Mouse (Mus musculus): ENCODE measurements around the gene Rangap1. TPM values are rescaled to one million over a fixed set of nuclear protein-coding genes. Genes with fewer than 3 reads are reported as not detected.

Rangap1 gene
- total RNA-seq (2021), result 61.7 and 61.8 TPM in 2 replicates
- long read RNA-seq, experiment 1, transcript Rangap1-201 (16 exons, 3,033 nt), result major isoform, 84 of 113 reads
- long read RNA-seq, experiment 1, partial matches to known transcripts, result 16 of 113 reads
- long read RNA-seq, experiment 1, other reads (novel, unspliced or antisense), result 10 of 113 reads
- long read RNA-seq, experiment 2, transcript Rangap1-201 (16 exons, 3,033 nt), result major isoform, 61 of 76 reads
- long read RNA-seq, experiment 2, partial matches to known transcripts, result 11 of 76 reads
- long read RNA-seq, experiment 2, other reads (novel, unspliced or antisense), result 2 of 76 reads

DNA sequence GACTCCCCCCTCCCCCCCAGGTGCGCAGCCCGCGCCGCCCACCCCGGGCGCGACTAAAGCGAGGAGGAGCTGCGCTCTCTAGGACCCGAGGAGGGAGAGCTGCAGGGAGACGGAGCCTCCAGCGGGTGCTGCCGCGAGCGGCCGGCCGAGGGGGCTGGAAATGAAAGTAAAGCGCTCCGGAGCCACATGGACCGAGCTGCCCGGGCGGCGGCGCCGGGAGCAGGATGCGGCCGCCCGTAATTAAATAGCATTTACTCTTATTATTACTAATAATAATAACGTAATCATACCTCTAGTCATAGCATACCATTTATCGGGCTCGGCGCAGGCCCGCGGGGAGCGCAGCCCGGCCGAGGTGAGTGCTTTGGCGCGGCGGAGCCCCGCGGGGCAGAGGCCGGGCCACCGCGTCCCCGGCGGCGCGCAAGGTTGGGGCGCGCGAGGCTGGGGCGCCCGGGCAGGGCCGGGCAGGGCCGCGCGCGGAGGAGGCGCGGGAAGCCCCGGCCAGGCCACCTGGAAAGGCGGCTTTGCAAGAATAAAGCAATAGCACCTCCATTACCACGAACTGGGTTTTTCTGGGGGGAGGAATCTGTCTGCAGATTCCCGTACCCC is at the start of gene Rangap1, which contains the start of gene Zc3h7b:
Gene Rangap1 (minus strand): TSS at position 539 of the 609 bp plus-strand sequence.
Gene Zc3h7b (plus strand): TSS at position 66 of the 609 bp plus-strand sequence.
- DNase-seq, result peak; percentile 91

DNA sequence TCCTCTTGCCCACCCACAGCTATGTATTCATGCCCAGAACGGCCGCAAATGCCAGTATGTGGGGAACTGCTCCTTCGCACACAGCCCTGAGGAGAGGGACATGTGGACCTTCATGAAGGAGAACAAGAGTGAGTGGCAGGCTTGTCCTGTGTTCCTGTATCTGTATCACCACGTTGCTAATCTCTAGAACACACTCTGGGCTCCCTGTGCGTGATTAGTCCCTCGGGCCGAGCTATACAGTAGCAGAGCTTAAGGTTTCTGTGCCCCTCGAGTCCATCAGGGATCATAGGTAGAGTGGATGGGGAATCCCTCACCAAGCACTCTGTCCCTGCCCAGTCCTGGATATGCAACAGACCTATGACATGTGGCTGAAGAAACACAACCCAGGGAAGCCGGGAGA is 47.1 kb upstream of the Rangap1 start:
- DNase-seq, result no peak

DNA sequence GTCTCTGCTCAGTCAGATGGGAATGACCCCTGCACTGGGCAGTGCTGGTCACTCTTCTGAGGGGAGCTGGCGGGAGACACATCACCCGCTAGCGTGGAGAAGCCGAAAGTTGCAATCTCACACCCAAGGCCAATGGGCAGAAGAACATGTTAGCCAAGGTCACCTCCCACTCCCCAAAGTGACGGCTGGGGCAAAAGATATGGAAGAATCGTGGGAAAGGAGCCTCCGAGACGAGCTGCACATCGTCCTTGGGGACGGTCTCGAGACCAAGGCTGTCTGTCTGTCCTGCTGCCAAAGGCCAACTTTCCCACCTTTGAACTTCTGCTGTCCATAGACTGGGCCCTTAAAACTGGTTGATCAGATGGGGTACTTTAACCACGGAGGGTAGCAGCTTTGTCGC is 42.2 kb upstream of the Rangap1 start:
- DNase-seq, result peak; percentile 42

DNA sequence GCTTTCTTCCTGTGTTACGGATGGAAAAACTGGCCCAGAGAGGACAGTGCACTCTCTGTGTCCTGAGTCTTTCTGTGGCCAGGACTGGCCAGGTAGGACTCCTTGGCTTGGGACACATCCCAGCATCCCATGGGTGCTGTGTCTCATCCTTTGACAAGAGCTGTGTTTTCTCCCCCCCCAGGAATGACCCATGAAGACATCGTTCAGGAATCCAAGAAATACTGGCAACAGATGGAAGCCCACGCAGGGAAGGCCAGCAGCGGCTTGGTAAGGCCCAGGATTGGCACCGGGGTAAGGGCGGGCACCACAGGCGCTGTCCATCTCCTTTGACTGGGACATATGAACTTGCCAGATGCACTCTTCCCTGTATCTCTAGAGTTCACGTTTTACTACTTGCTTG is 40.4 kb upstream of the Rangap1 start:
- no peak for DNase-seq

DNA sequence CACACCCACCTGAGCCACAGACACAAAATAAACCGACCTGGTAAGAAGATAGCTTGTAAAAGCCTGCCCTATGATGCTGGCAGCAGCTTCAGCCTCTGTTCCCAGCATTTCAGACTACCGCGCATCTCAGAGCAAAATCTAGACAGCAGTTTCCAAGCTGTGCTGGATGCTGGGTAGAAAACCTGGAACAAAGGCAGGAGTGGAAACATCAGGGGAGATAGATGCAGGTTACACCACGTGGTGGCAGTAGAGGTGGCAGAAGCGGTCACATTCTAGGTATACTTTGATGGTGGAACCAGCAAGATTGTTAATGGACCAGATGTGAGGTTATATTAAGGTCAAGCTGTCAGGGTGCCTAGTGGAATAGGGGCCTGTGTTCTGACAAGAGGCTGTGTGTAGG is 39.4 kb upstream of the Rangap1 start:
- DNase-seq, result no peak

DNA sequence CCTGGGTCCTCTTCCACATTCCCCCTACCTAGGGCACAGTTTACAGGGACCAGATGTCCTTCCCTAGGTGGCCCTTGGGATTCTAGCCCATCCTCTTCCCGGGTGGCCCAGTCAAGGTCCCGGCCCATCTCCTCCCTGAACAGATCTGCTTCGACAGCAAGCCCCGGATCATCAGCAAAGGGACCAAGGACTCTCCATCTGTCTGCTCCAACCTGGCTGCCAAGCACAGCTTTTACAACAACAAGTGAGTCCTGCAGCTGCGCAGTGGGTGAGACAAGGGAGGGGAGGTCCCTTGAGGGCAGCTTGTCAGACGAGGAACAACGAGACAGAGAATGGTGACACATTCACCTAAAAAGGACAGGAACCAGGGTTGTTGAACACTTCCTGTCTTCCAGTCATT is 36.5 kb upstream of the Rangap1 start:
- DNase-seq, result no peak

DNA sequence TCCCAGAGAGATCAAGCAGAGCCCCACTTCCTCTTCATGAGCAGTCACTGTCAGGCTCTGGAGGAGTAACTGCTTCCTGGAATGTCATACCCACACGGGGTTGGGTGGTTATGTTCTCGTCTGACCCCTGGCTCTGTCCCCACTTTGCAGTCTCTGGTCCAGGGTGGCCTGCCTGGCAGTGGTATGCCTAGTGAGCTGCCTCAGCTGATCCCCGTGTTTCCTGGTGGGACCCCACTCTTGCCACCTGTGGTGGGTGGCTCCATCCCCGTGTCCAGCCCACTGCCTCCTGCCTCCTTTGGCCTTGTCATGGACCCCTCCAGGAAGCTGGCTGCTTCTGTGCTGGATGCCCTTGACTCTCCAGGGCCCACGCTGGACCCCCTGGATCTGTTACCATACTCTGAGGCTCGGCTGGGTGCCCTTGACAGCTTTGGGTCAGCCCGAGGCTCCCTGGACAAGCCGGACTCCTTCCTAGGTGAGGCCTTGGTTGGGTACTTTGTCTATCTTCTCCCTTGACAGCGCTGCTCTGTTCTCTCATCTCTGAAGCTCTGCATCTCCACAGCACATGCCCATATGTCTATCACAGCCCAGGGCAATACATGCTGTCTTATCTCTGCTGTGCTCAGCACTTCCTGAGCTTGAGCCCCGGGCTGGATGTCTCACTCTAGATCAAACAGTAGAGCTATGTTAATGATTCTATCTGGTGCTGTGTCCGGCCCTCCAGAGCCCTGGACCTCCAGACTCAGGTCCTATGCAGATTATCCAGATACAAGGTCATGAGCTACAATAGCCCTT is 31.5 kb upstream of the Rangap1 start:
- DNase-seq, result no peak

DNA sequence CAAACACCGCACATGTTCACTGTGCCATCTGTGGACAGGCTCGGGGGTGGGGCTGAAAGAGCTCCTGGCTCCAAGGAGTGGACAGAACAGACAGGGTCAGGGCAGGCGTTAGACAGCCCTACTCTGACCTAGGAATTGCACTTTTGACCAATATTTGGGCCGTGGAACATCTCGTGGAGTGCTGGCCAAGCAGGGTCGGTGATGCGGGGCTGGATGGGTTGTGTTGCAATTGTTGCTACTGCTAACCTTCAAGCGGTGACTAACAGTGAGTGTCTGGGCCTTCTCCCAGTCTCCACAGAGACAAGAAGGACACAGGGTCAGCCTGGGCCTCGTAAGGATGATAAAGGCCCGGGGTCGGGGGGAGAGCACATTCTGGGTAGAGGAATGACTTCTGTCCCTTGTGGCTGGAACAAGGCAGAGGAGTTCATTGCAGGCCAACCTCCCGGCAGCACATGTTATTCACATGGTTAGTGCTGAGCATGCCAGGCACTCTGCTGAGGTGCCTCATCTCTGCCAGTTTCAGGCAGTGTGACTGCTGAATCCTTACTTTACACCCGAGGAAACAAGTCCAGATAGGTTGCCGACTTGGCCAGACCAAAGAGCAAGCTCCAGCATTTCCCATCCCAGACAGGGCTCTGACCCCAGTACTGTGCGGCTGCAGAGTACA is 29.3 kb upstream of the Rangap1 start:
- DNase-seq, result peak; percentile 85

DNA sequence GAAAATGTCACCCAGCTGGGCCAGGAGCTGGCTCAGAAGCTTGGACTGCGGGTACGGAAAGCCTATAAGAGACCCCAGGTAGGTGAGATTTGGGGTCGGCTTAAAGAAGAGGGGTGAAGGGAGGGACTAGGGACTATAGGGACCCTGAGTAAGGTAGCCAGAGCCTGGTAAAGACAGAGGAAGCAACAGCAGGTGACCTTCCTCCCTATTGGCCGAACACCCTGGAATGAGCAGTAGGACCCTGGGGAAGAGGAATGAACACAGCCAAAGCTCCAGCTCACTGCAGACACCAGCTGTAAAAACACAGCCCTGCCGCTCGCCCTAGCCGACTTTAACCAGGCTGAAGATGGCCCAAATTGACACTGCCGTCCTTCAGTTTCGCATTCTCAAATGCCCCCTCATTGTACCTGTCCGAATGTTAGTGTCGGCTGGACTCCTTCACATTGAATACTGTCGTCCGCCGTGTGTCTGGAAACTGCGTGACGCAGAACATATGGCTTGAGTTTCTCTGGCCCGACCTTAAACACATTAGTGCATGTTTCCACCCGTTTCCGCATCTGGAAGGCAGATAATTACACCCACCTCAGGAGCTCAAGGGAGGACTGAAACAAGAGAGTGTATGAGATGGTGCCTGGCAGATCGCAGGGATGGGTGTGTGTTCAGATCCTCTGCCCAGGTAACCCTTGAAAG is 27.2 kb upstream of the Rangap1 start:
- DNase-seq, result no peak

DNA sequence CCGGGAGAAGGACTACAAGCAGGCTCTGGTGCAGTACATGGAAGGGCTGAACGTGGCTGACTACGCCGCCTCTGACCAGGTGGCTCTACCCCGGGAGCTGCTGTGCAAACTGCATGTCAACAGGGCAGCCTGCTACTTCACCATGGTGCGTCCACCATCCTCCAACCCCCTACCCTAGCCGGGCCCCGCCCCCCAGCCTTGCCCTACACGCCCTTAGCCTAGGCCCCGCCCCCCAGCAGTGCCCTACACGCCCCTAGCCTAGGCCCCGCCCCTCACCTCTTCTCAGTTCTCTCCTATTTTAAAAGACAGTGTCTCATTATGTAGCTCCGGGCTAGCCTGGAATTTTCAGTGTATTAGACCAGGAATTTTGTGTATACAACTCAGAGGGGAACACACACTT is 23.7 kb upstream of the Rangap1 start:
- DNase-seq, result peak; percentile 28

DNA sequence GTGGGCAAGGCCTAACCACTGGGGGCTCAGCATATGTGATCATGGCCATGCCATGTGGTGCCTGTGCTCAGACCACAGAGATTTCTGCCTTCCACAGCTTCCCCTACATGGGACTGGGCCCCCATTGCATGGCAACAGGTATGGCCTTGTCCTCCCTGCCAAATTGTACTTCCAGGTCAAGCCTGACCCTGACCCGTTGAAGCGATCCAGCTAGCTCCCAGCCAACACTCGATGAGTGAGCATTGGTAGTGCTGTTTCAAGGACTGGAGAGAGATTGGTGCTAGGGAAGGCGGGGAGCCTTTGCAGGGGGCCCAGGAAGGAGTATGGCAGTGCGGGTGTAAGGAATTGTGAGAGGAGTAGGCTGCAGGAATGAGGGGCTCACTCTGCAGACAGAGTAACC is 21.1 kb upstream of the Rangap1 start:
- DNase-seq, result peak; percentile 65

DNA sequence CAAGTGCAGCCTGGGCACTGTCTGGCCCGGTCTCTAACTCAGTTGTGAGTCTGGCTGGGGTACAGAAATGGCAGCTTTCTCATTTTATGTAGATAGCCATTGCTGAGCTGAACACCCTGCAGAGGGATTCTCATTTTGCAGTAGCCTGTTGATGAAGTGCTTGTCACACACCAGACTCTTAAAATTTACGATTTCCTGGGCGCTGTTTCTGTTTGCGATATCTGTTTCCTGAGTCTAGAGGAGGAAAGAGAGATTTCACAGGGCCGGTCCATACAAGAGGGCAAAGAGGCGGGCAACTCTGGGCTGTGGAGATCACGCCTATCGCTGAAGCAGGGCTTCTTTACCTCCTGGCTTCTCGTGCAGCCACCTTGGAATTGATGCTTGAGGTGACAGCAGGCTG is 20.3 kb upstream of the Rangap1 start:
- DNase-seq, result no peak

DNA sequence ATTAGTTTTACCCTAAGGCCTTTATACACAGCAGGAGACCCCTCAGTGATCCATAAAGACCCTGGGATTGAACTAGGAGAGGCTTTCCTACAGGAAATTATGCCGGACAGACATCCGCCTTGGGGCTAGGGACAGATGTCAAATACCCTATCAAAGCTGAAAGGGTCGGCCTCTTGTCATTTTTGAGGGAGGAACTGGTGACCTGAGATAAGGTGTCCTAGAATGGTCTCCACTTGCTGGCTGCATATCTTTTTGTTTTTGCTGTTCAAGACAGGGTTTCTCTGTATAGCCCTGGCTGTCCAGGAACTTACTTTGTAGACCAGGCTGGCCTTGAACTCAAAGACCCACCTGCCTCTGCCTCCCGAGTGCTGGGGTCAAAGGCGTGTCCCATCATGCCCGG is 19.2 kb upstream of the Rangap1 start:
- DNase-seq, result no peak

DNA sequence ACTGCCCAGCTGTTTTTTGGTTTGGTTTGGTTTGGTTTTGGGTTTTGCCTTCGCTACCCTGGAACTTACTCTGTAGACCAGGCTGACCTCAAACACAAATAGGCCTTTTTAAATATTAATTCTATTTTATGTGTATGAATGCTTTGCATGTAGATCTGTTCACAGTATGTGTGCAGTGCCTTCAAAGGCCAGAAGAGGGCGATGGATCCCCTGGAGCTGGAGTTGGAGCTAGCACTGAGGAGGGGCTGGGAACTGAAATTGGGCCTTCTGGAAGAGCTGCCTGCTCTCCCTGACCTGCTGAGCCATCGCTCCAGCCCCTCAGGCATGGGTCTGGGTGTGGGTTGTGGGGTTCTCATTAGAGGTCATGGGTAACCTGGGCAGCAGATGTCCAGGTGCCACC is 16.6 kb upstream of the Rangap1 start:
- no peak for DNase-seq

DNA sequence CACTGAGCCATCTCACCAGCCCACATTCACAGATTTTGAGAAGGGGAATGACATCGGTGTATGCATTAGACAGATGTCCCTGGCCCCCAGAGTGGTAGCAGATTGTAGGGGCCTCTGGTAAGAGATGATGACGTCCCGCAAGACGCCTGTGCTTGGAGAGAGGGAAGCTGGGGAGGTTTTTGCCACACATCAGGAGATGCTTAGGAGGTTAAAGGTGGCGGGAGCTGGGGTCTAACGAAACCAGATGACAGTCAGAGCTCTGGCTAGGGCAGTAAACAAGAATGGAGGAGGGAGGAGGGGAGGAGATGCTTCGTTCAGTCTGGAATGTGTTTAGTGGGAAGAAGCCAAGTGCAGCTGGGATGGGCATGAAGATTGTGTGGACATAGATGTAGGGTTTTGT is 16.1 kb upstream of the Rangap1 start:
- DNase-seq, result no peak

DNA sequence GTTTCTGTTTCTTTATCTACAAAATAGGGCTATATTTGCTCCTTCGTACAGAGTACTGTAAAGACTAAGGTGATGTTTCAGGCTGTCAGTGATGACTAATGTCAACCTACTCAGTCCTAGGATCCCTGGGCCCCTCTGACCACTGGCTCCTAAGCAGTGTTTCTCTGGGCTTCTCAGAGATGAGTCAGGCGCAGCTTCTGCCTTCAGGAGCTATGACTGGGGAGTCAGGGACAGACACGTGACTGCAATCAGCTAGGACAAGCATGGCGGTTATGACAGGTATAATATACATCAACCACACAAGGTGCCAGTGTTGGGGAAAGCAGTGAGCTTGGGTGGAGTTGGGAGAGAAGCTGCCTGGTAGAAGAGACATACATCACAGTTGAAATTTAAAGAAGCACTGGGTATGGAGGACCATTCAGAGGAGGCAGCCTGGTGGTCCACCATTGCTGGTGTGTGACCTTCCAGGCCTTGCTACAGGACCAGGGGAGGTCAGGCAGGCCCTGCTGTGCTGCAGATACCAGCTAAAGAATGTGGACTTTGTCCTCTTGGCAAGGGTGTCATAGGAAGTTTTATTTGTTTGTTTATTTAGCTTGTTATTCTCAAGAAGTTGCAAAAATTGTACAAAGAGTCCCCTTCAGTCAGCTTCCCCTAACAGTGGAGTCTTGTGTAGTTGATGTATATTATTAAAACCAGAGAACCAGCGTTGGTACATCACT is 15.2 kb upstream of the Rangap1 start:
- DNase-seq, result no peak

DNA sequence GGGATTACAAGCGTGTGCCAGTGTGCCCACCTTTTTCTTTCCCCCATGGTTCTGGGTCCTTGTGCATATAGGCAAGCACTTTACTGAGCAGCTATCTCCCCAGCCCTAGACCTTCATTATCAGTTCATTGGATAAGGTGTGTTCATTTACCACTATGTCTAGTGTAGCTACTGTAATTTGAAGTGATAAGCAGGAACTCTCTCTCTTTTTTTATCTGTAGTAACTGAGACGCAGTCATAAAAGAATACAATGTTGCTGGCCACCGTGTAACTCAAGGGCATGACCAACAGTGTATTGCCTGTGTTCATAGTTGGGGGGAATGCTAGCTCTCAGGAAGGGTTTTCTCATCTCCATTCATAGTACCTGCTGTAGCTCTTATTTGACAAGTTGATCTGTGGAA is 14.2 kb upstream of the Rangap1 start:
- DNase-seq, result no peak

DNA sequence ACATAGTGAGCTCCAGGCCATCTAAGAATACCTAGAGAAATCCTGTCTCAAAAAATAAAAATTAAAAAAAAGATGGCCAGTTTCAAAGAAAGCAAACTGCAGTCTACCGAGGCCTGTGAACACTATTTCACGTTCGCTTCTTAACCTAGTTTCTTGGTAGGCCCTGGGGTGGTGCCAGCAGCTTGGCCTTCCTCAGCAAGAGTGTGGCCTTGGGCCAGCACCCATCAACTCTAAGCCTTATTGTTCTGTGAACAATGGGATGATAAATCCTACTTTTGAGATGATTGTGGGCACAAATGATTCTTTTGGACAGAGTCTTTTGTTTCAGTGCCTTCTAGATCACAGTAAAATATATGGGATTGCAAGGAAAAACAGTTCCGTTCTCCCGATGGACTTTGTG is 13.4 kb upstream of the Rangap1 start:
- DNase-seq, result peak; percentile 70

DNA sequence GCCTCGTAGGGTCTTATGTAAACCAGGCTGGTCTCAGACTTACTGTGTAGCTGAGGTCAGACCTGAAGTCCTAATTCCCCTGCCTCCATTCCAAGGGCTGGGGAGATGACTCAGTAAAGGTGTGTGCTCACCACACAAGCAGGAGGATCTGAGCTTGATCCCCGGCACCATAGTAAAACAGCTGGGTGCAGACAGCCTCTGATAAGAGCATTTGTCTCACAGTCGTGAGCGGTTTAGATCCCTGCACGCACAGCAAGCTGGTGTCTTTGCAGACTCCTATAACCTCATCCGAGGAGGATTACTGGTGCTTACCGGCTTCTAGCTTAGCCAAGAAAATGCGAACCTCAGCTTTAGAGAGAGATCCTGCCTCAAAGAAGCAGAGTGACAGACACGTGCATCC is 8.3 kb upstream of the Rangap1 start:
- no peak for DNase-seq

DNA sequence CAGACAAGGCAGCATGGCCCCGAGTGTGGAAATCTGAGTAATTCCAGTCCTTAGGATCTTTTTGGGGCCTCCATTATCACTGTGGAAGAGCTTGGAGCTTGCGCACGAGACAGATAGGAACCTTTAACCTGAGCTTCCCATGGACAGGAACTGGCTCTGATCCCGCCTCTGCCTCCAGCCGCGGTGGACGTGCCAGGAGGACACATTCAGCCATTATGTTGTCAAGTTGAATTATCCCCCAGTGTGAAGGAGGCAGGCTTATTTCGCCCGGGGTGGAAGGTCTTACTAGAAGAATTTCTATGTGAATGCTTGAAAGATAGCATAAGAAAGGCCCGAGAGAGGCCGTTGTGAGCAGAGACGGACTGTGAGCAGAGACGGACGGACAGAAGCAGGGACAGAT is 4.4 kb upstream of the Rangap1 start:
- DNase-seq, result peak; percentile 65

DNA sequence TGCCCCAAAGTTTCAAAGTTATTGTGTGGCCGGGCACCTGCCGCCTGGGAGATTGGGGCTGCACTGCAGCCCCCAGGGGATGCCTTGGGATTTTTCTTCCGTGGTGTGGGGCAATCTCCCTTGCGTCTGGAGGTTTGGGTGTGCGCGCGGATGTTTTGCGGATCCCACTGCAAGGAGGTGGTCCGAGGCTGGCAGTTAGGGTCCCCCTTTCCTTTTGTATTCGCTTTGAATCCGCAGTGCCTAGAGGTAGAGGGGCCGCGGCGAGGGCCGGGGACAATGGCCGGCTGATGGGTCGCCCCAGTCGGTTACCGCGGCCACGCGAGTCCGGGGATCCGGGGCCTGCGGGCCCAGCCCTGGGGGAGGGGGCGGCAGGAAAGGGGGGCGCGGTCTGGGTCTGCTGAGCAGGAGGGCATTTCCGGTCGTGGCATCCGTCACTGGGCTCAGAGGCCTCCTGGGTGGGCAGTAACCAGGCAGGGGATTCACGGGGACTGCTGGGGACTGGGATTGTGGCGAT is 328 bp upstream of the Rangap1 start:
- peak; percentile 89 for DNase-seq
